Mouse (Mus musculus) lung, postnatal 4 days (tissue): ENCODE measurements at regions not wholly inside any gene's neighbourhood (a gene's known extent, or its start where the extent isn't known, plus 50 kb on each side); places are given as distances from the start of the nearest gene placed in this dataset.

ENCODE experiments used
- DNase-seq, 2 experiments: peaks; one replicate each; pipeline ENCODE4 v3.0.0; 2021

DNA sequence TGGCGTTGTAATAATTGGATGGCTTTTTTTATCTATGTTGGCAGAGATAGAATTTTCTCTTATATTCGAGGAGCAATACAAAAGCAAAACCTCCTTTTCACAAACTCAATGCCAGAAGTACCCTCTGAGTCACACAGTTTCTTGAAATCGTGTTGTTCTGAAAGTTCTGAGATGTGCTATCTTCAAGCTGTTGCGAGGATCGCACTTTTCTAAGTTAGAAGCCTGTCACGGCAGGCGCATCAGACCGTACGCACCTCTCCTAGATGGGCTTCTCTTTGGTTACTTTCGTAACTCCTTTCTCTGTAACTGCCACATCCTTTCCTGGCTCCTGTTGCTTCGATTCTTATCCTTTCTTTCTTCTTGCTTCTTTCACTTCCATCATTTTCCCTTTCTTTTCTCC lies 271.2 kb upstream of the Arrdc3 start:
- DNase-seq: no peak

DNA sequence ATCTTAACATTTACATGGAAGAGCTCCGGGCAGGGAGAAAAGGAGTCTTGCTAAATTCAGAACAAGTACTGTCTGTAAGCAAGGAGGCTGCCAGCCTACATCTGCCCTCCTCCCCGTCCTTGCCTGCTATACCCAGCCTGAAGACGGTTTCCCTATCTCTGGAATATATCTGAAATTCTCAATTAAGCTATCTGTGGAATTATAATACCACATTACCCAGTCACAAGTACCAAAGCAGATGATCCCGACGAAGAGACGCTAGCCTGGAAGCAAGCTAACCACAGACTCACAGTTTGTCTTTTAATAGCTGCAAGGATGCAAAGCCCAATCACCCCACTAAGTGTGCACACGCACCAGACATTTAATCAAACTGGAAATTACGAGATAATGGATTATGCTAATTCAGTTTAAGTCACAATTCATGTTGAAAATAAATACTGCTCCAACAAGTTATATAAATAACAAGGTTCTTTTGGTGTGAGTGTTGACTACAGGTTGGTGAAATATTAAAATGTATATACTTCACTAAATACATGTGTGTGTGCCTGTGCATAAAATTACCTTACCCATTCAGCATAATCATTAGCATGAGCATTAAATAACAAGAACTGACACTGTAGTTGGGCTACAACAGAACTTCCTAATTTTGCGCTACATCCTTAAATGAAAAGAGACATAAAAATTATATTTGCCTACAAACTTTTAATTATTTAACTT lies 269.9 kb upstream of the Arrdc3 start:
- no peak for DNase-seq

DNA sequence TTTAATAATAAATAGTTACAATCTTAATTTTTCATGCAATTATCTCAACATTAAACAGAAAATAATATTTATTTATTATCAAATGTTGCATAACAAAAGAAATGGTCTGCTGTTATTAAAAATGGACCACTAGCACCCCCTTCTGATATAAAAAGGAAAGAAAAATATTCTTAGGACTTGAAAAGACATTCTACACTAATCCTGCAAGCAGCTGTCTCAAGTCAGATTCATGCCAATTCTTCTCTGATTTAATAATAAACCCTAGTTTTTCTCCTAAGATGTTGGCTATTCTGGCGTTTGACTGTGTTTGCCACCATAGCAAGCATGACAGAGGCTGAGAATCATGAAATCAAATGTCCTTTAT lies 269.3 kb upstream of the Arrdc3 start:
- DNase-seq: no peak

DNA sequence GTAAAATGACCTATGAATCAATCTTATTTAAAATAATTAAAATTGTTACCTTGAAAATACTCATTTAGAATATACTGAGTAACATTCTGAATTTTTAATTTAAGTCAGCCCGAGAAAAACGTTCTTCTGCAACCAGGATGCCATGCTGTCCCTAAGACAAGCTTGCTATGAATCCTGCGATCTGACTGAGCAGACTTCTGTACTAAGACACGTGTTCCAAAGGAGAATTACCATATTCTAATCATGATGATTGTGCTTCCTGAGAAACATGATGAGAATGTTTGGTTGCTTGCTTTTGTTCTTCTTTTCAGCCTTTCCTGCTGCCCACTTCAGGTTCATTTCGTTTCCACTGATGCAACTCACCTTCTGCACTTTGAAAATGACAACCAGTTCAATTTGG lies 268.2 kb upstream of the Arrdc3 start:
- DNase-seq: no peak

DNA sequence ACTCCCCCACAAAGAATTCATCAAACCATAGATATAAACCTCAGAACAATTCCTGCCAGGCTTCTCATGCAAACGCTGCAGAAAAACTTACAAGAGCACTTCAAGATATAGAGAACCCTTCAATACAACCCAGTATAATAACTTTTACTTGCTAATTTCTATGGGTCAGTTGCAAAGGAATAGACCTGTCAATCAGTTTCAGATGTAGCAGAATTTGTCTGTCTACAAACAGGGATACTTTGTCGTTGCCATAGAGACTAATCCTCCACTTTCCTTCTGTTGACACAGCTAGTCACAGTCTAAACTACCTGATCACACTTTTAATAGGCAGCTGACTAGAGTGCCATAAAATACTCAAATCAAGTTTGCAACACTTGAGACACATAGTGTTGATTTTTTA lies 260.2 kb upstream of the Arrdc3 start:
- no peak for DNase-seq

DNA sequence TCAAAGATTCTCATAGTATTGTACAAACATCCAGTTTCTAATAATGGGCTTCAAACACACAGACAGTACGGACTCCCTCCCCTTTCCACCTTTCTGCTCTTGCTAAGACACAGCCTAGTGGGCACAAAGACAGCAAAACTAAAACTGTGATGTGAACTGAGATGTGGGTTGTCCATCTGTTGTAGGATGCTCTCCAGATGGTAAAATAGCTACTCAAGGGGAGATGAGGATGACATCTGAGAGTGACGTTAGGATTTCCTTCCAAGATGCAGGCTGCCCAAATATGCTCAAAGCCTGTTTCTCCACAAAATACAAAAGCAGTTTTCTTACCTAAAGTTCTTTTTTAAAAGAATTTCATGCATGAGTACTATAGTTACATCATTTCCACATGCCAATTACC lies 241.8 kb upstream of the Arrdc3 start:
- no peak for DNase-seq

DNA sequence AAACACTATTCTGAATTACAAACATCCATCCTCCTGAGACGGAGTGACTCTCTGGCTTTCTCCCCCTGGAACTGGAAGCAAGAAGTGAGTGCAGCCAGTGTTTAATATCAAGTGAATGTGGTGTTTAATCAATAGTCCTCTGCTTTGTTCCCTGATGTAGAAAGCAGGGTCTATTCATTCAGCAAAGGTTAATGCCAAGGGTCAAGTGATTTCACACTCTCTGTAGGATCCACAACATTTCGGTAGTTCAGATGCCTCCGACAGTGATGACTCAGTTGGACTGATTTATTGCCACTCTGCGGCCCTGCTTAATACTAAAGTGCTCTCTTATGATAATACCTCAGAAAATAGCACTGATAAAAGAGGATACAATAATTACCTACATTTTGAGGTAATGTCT lies 235.6 kb upstream of the Arrdc3 start:
- DNase-seq: no peak

DNA sequence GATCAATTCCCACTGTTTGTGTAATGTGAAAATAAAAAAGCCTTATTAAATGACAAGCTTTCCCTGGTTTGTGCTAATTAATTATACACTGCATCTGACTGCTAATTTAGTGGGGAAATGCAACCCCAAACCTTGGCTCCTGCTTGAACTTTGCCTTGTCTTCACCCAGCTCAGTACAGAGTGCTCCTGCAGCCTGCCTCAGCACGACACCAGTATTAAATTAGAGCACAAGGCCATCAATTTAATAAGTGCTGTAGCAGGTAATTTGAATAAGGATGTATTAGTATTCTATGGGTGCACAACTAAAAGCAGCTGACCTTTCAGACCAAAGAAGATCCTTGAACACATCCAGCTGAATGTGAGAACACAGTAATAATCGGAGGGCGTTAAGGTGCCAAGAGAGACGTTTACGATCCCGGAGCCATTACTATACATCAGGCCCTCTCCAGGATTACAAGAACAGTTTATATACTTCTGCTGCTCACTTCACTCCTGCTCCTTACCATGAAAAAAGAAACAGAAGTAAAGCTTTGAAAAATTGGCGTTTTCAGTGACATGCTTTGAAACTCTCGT lies 230.1 kb upstream of the Arrdc3 start:
- no peak for DNase-seq

DNA sequence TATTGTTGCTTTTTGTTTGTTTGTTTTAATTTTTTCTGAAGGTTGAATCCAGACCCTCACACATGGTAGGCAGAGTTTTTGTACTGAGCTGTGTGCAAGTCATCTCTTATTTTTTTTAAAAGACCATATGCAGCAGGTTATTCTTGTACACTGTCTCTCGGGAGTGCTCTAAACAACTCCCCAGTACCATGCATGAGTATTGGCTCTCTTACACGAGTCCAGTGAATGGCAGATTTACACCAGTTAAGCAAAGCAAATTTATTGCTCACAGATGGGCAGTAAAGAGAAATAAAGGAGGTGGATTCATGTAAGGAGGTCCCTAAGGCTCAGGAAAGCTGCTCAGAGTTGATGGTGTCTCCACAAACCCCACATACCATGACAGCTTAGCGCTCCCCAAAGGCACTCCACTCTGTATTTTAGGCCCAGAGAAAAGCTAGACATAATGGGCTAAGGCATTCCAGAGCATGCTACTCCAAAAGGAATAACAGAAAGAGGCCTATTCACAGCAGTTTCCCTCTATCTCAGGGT lies 216.9 kb upstream of the Arrdc3 start:
- no peak for DNase-seq

DNA sequence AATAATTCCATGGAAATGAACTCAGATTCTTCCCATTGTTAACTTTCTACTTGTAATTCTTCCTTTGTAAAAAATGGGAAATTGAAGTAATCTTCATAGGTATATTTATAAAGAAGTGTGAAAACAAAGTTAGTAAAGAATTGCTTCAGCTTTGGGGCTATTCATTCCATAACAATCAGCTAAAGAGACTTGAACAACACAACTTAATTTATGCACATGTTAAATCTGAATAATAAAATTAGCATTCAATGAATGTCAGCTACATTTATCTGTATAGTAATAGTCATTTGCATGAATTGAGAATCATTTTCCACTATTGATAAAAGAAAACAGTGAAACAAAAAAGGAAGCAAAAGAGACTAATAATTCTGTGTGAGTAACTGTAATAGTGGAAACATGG lies 193.3 kb upstream of the Arrdc3 start:
- no peak for DNase-seq

DNA sequence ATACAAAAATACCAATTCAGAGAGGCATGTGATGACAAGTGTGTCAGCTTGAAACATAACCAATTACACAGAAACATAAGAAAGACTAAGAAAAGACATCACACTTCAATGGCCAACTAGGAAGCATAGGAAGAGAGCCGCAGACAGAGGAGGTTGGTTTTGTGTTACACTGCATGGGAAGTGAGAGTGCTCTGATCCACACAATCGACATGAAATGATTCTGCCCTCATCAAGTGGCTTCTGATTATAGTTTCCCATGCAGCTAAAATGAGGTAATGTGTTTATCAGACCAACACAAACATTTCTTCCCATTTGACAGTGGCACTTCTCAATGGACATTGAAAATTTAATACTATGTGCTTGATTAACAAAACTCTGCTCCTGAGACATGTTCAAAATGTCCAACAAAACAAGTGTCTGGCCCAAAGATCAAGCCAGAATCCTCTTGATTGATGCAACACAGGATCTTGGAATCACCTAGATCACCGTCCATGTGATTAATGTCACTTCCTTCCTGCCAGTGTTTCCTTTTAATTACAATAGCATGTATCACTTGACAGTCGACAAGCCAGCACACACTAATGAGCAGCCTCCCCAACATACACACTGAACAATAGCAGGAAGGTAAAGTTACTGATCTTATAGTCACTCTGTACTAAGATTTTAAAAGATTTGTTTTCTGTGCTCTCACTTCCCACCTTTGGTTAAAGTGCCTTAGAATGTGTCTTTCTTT lies 192.4 kb upstream of the Arrdc3 start:
- DNase-seq: no peak

DNA sequence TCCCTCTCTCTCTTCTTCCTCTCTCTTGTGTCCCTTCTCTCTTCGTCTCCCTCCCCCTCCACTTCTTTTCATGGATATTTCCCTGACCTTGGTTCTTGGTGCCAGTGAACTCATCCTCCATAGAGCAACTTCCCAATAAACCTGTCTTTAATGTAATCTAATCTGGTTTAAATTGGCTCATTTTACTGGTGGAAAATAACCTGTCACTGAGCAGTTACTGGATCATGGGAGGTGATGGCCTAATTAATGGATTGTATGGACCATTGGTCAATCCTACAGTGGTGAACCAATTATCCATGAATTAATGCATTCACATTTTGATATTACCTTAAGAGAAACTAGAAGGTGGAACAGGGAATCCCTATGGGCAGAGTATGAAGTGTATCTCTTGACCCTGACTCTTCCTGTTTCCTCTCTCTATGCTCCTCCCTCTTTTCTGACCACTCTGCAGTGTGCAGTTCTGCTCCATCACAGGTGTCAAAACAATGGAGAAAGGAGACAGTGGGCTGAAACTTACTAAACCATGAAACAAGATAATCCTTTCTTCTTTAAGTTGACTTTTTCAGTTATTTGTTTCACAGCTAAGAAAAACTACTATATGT lies 187.5 kb upstream of the Arrdc3 start:
- DNase-seq: no peak

DNA sequence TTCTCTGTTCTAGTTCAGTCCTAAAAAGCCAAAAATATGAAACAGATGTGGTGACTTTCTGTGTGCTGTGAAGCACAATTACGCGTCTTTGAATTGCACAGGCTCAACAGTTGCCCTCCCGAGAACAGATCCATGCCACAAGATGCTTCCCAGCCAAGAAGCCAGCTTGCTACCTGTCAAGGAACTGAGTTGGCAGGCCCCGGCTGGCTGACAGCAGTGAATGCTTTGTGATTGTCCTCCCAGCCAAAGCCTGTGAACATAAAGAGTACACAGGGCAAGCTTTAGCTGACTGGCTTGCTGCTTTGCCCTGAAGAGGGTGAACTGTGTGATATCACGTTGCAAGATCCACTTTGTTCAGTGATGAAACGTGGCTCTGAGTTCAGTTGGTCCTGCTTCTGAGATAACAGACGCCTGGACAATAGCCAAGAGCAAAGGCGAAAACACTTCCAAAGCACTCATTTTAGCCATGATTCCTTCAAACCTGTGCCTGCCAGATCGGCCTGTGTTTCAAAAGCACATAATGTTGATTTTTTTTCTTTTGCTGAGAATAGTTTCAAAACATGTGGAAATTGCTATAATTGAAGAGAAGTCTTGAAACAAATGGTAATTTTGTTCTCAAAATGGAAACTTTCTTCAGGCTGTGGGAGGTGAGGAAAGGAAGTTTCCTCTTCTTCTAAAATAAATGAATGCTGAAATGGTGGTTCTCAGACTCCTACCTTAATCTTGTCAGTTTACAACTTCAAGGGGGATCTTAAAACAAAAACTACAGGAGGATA lies 173.5 kb upstream of the Arrdc3 start:
- no peak for DNase-seq

DNA sequence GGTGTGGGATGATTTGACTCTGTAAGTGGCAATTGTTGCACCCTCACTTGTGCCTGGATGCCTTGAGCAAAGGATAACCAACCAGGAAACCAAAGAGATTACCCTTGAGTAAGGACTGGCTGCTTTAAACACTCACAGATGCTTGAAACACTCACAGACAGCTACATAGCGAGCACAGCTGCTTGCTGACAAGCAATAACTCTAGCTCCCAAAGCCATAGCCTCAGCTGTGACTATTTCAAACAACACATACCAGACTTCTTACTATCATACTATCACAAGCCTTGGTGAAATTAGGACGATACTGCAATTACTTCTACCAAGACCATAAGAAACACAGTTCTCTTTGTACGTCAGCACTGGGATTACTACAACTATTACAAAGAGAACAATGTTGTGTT lies 163.9 kb upstream of the Arrdc3 start:
- peak in 1 of 2 experiments; percentile 29 for DNase-seq

DNA sequence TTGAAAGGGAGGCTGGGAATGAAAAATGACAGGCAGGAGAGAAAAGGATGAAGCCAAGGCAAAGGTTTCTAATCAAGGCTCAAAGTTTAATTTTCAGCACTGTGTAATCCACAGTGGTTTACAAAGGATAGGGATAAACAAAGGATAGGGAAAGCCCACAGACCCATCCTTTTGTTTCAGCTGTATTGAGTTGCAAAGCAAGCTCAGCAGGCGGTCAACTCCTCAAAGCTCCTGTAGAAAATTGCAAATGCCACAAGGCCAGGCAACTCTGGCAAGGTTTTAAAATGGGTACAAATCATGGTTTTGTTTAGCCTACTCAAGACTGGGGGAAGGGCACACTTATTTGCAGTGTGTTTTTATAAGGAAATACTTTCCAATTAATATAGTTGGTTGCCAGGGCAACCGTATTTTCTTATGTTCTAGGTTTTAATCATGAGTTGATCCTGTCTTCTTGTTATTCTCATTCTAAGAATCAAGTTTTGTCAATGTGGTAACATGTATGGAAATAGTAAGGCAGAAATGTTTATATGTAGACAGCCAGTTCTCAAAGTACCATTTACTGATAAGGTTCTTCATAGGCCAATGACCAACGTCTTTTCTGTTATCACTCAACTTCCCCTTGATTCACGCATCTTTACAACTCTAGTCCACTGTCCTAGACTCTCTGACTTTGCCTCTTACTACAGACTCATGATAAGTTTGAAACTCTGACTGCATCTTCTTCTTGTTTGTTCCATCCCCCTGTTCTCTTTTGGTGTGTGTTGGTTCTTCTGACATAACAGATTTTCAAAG lies 159.8 kb upstream of the Arrdc3 start:
- DNase-seq: no peak

DNA sequence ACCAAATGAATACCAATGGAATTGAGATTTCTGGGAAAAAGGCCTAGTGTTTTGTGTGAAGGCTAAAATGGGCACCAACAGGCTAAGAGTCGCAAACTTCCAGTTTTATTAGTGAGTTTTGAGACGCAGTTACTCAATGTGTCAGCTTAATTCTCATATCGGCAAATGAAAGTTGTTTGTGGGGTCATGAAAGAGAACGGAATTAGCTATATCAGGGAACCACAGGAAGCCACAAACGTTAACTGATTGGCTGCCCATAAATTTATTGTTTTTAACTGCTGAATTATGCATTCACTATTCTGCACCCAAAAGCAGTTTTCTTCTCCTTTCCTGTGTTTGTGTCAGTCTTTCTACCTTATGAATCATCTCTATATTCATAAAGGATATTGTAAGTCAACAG lies 154.0 kb upstream of the Arrdc3 start:
- DNase-seq: no peak

DNA sequence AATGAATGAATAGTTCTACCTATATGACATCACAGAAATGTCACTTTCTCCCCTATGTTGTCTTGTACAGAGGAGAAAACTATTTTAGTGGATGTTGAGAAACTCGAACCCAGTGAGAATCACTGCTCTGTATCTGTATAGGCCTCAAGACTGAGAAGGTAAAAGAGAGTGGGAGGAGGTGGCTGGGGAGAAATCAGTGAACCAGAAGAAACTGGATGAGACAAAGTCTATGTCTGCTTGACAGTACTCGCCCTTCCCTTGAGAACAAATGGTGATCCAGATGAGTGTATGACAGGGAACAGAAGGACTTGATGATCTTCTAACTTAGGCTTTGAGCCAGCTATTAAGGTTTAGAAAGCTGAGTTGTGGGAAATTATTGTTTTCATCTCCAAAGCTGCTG lies 137.2 kb upstream of the Arrdc3 start:
- no peak for DNase-seq

DNA sequence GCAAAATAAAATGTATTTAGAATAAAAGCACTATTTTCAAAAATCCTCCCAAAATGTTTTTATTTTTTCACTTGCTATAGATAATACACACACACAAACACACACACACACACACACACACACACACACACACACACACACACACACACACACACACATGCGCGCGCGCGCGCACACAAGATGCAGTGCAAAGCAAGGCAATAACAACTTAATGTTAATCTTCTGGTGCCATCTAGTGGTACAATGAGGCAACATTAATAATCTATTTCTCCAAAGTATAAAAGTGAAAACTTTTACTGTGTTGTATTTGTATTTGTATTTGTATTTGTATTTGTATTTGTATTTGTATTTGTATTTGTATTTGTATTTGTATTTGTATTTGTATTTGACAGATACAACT lies 136.2 kb upstream of the Arrdc3 start:
- DNase-seq: peak in 1 of 2 experiments; percentile 21
